Mouse (Mus musculus): ENCODE results near the gene Olfr357. TPM values are rescaled to one million over a fixed set of nuclear protein-coding genes. Genes with fewer than 3 reads are reported as not detected.

The Olfr357 gene
- total RNA-seq (2015; ENCODE audit: low replicate concordance) (not detected in 2 replicates), total RNA-seq (2017; ENCODE audit: low replicate concordance) (not detected in 2 replicates)

DNA sequence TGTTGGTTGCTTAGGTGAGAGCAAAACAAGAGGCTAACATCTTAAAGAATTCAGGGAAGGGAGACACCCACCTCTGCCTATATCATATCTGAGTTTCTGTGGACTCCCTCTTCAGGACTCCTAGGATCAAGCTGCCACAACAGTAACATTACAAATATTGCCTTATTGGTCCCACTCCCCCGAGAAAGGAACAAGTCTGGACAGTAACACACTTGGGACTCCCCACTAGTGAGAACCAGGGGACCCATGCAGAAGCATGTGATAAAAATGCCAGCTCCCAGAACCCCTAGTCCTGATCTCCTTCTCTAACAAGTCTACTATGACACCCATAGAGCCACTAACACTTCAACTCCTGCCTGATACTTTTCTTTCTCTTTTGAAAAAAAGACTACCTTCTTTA is at the start of gene Olfr357:
TSS of gene Olfr357 (plus strand) at position 301 of the 400 bp plus-strand sequence.
- no peak for ATAC-seq (replicated peaks; ENCODE audit: low FRiP score, poor library complexity, severe bottlenecking)

DNA sequence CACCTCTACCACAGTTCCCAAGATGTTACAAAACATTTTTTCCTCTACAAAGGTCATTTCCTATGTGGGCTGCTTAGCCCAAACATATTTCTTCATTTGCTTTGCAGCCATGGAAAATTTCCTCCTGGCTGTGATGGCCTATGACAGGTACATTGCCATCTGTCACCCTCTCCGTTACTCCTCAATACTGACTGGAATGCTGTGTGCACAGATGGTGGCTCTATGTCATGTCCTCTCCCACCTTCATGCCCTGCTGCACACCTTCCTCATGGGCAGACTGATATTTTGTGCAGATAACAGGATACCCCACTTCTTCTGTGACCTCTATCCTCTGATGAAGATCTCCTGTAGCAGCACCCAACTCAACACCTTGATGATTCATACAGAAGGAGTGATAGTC is 3.4 kb downstream of the Olfr357 start:
- no peak for ATAC-seq (replicated peaks; ENCODE audit: low FRiP score, poor library complexity, severe bottlenecking)

DNA sequence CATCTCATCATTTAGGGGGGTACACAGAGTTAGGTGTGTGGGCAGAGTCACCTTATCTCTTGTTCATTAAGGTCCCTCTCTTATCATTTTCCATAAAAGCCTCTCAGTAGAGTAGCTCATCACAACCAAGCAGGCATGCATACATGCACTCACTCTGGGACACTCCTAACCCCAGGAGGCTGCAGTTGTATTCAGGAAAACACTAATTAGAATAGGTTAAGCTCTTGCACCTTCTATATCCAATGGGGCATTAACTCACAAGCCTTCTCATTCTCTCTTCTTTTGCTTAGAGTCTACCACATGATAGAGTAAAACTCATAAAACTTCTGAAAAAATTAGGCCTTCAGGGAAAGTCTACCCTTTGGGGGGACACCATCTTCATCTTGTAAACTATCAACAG is 15.6 kb downstream of the Olfr357 start, which contains the start of gene Olfr358:
TSS of gene Olfr358 (minus strand) at position 101 of the 400 bp plus-strand sequence.
- ATAC-seq (replicated peaks; ENCODE audit: low FRiP score, poor library complexity, severe bottlenecking), result no peak

Other genes with a start within 250 kb of the Olfr357 start
- gene Olfr348, start 209.6 kb upstream of the Olfr357 start, total RNA-seq (2015; ENCODE audit: low replicate concordance), result not detected in 2 replicates
- not detected in 2 replicates for gene Olfr348, start 209.6 kb upstream of the Olfr357 start, total RNA-seq (2017; ENCODE audit: low replicate concordance)
- gene Olfr50, start 203.3 kb upstream of the Olfr357 start, total RNA-seq (2015; ENCODE audit: low replicate concordance), result not detected in 2 replicates
- not detected in 2 replicates for gene Olfr50, start 203.3 kb upstream of the Olfr357 start, total RNA-seq (2017; ENCODE audit: low replicate concordance)
- gene Olfr3, start 176.8 kb upstream of the Olfr357 start, total RNA-seq (2015; ENCODE audit: low replicate concordance), result not detected in 2 replicates
- gene Olfr3, start 176.8 kb upstream of the Olfr357 start, total RNA-seq (2017; ENCODE audit: low replicate concordance), result not detected in 2 replicates
- gene Olfr350, start 147.5 kb upstream of the Olfr357 start, total RNA-seq (2015; ENCODE audit: low replicate concordance), result not detected in 2 replicates
- gene Olfr350, start 147.5 kb upstream of the Olfr357 start, total RNA-seq (2017; ENCODE audit: low replicate concordance), result not detected in 2 replicates
- not detected in 2 replicates for gene Olfr351, start 131.2 kb upstream of the Olfr357 start, total RNA-seq (2015; ENCODE audit: low replicate concordance)
- not detected in 2 replicates for gene Olfr351, start 131.2 kb upstream of the Olfr357 start, total RNA-seq (2017; ENCODE audit: low replicate concordance)
- not detected in 2 replicates for gene Olfr352, start 125.4 kb upstream of the Olfr357 start, total RNA-seq (2015; ENCODE audit: low replicate concordance)
- not detected in 2 replicates for gene Olfr352, start 125.4 kb upstream of the Olfr357 start, total RNA-seq (2017; ENCODE audit: low replicate concordance)
- not detected in 2 replicates for gene Olfr353, start 100.9 kb upstream of the Olfr357 start, total RNA-seq (2015; ENCODE audit: low replicate concordance)
- not detected in 2 replicates for gene Olfr353, start 100.9 kb upstream of the Olfr357 start, total RNA-seq (2017; ENCODE audit: low replicate concordance)
- gene Olfr354, start 88.1 kb upstream of the Olfr357 start, total RNA-seq (2015; ENCODE audit: low replicate concordance), result not detected in 2 replicates
- gene Olfr354, start 88.1 kb upstream of the Olfr357 start, total RNA-seq (2017; ENCODE audit: low replicate concordance), result under 0.01 and 0.26 TPM in 2 replicates
- not detected in 2 replicates for gene Olfr355, start 64.9 kb upstream of the Olfr357 start, total RNA-seq (2015; ENCODE audit: low replicate concordance)
- gene Olfr355, start 64.9 kb upstream of the Olfr357 start, total RNA-seq (2017; ENCODE audit: low replicate concordance), result not detected in 2 replicates
- gene Olfr356, start 56.7 kb upstream of the Olfr357 start, total RNA-seq (2015; ENCODE audit: low replicate concordance), result not detected in 2 replicates
- gene Olfr356, start 56.7 kb upstream of the Olfr357 start, total RNA-seq (2017; ENCODE audit: low replicate concordance), result not detected in 2 replicates
- not detected in 2 replicates for gene Olfr358, start 15.5 kb downstream of the Olfr357 start, total RNA-seq (2015; ENCODE audit: low replicate concordance)
- gene Olfr358, start 15.5 kb downstream of the Olfr357 start, total RNA-seq (2017; ENCODE audit: low replicate concordance), result not detected in 2 replicates
- gene Olfr360, start 71.9 kb downstream of the Olfr357 start, total RNA-seq (2015; ENCODE audit: low replicate concordance), result not detected in 2 replicates
- not detected in 2 replicates for gene Olfr360, start 71.9 kb downstream of the Olfr357 start, total RNA-seq (2017; ENCODE audit: low replicate concordance)
- gene Olfr361, start 95.5 kb downstream of the Olfr357 start, total RNA-seq (2015; ENCODE audit: low replicate concordance), result not detected in 2 replicates
- not detected in 2 replicates for gene Olfr361, start 95.5 kb downstream of the Olfr357 start, total RNA-seq (2017; ENCODE audit: low replicate concordance)
- gene Olfr362, start 124.1 kb downstream of the Olfr357 start, total RNA-seq (2015; ENCODE audit: low replicate concordance), result not detected in 2 replicates
- not detected in 2 replicates for gene Olfr362, start 124.1 kb downstream of the Olfr357 start, total RNA-seq (2017; ENCODE audit: low replicate concordance)
- not detected in 2 replicates for gene Olfr364-ps1, start 145.5 kb downstream of the Olfr357 start, total RNA-seq (2015; ENCODE audit: low replicate concordance)
- gene Olfr364-ps1, start 145.5 kb downstream of the Olfr357 start, total RNA-seq (2017; ENCODE audit: low replicate concordance), result not detected in 2 replicates
- not detected in 2 replicates for gene Olfr365, start 194.4 kb downstream of the Olfr357 start, total RNA-seq (2015; ENCODE audit: low replicate concordance)
- not detected in 2 replicates for gene Olfr365, start 194.4 kb downstream of the Olfr357 start, total RNA-seq (2017; ENCODE audit: low replicate concordance)
- gene Olfr366, start 217.7 kb downstream of the Olfr357 start, total RNA-seq (2015; ENCODE audit: low replicate concordance), result not detected in 2 replicates
- not detected in 2 replicates for gene Olfr366, start 217.7 kb downstream of the Olfr357 start, total RNA-seq (2017; ENCODE audit: low replicate concordance)